Mouse (Mus musculus): Measurements from ENCODE around the gene Per2. TPM values are rescaled to one million over a fixed set of nuclear protein-coding genes. Genes with fewer than 3 reads are reported as not detected.

The Per2 gene
- polyA plus RNA-seq, 1 experiment from 2014 or later = 2.4 TPM

- Histone ChIP-seq H3K4me3 (no peak overlapping the region), H3K4me1 (peaks cover 9% of the 10 kb centered on the region), H3K27ac (no peak overlapping the region), H3K36me3 (peaks cover 4% of the 10 kb centered on the region; the same call in 1 of the 2 replicates), H3K9me3 (replicated peaks) (no peaks in the 10 kb centered on the region), H3K27me3 (ENCODE audit: low read depth, poor library complexity, severe bottlenecking) (no peaks in the 10 kb centered on the region)
- no peak for DNase-seq (ENCODE audit: low spot score)
- 93% methylated on average over 3 of the region's 3 CpGs for WGBS
Measured at GRCm38 (mm10) chr1:91441855-91442254, 17.3 kb downstream of the Per2 start.

- Histone ChIP-seq H3K4me1 (peaks cover 13% of the 10 kb centered on the region), H3K27ac (no peak overlapping the region), H3K27me3 (ENCODE audit: low read depth, poor library complexity, severe bottlenecking) (no peaks in the 10 kb centered on the region), H3K9me3 (replicated peaks) (no peaks in the 10 kb centered on the region), H3K36me3 (no peaks in the 10 kb centered on the region), H3K4me3 (no peak overlapping the region)
- DNase-seq (ENCODE audit: low spot score) = no peak
- 87% methylated on average over 8 of the region's 8 CpGs for WGBS
Measured at GRCm38 (mm10) chr1:91439776-91440175, 19.3 kb downstream of the Per2 start.

- H3K4me1 ChIP-seq = peaks cover 4% of the 10 kb centered on the region
- H3K27me3 ChIP-seq (ENCODE audit: low read depth, poor library complexity, severe bottlenecking) = no peaks in the 10 kb centered on the region
- no peak overlapping the region for H3K27ac ChIP-seq
- no peak overlapping the region for H3K4me3 ChIP-seq
- H3K36me3 ChIP-seq = no peaks in the 10 kb centered on the region
- DNase-seq (ENCODE audit: low spot score) = no peak
- 89% methylated on average over 7 of the region's 7 CpGs for WGBS
- no peaks in the 10 kb centered on the region for H3K9me3 ChIP-seq (replicated peaks)
Measured at GRCm38 (mm10) chr1:91437573-91437972, 21.6 kb downstream of the Per2 start.

- Histone ChIP-seq H3K27ac (no peak overlapping the region; the same call in 1 of the 2 replicates), H3K4me3 (no peak overlapping the region), H3K27me3 (ENCODE audit: low read depth, poor library complexity, severe bottlenecking) (no peaks in the 10 kb centered on the region), H3K4me1 (peaks cover 4% of the 10 kb centered on the region), H3K36me3 (no peaks in the 10 kb centered on the region), H3K9me3 (replicated peaks) (no peaks in the 10 kb centered on the region)
- DNase-seq (ENCODE audit: low spot score) = no peak
- WGBS = 86% methylated on average over 3 of the region's 3 CpGs
Measured at GRCm38 (mm10) chr1:91437083-91437400, 22.1 kb downstream of the Per2 start.

- no peaks in the 10 kb centered on the region for H3K27me3 ChIP-seq (ENCODE audit: low read depth, poor library complexity, severe bottlenecking)
- 86% methylated on average over 6 of the region's 6 CpGs for WGBS
- no peak for DNase-seq (ENCODE audit: low spot score)
Measured at GRCm38 (mm10) chr1:91436380-91437082, 22.6 kb downstream of the Per2 start.

GRCm38 (mm10) chr1:91435606-91436130, 23.5 kb downstream of the Per2 start:
- H3K27ac ChIP-seq = no peak overlapping the region

More at GRCm38 (mm10) chr1:91436380-91437082, 22.6 kb downstream of the Per2 start:
- H3K4me1 ChIP-seq = peaks cover 4% of the 10 kb centered on the region
- no peaks in the 10 kb centered on the region for H3K9me3 ChIP-seq (replicated peaks)
- H3K36me3 ChIP-seq = no peaks in the 10 kb centered on the region
- H3K4me3 ChIP-seq = no peak overlapping the region
- H3K27ac ChIP-seq = no peak overlapping the region; the same call in 1 of the 2 replicates

GRCm38 (mm10) chr1:91434905-91435304, 24.2 kb downstream of the Per2 start:
- no peak for DNase-seq (ENCODE audit: low spot score)
- Histone ChIP-seq H3K4me1 (peaks cover 4% of the 10 kb centered on the region), H3K9me3 (replicated peaks) (no peaks in the 10 kb centered on the region), H3K27ac (no peak overlapping the region), H3K36me3 (no peaks in the 10 kb centered on the region), H3K27me3 (ENCODE audit: low read depth, poor library complexity, severe bottlenecking) (no peaks in the 10 kb centered on the region), H3K4me3 (no peak overlapping the region)
- 97% methylated on average over 8 of the region's 8 CpGs for WGBS

More at GRCm38 (mm10) chr1:91435606-91436130, 23.5 kb downstream of the Per2 start:
- no peak for DNase-seq (ENCODE audit: low spot score)
- H3K9me3 ChIP-seq (replicated peaks) = no peaks in the 10 kb centered on the region
- H3K4me3 ChIP-seq = no peak overlapping the region
- no peaks in the 10 kb centered on the region for H3K36me3 ChIP-seq
- peaks cover 4% of the 10 kb centered on the region for H3K4me1 ChIP-seq
- 88% methylated on average over 13 of the region's 13 CpGs for WGBS
- no peaks in the 10 kb centered on the region for H3K27me3 ChIP-seq (ENCODE audit: low read depth, poor library complexity, severe bottlenecking)

GRCm38 (mm10) chr1:91430761-91431160, 28.4 kb downstream of the Per2 start:
- H3K27ac ChIP-seq = no peak overlapping the region
- no peaks in the 10 kb centered on the region for H3K27me3 ChIP-seq (ENCODE audit: low read depth, poor library complexity, severe bottlenecking)
- H3K4me3 ChIP-seq = no peak overlapping the region
- no peak for DNase-seq (ENCODE audit: low spot score)
- H3K9me3 ChIP-seq (replicated peaks) = no peaks in the 10 kb centered on the region
- no peaks in the 10 kb centered on the region; the same call in 1 of the 2 replicates for H3K4me1 ChIP-seq
- WGBS = 81% methylated on average over 7 of the region's 7 CpGs
- no peaks in the 10 kb centered on the region for H3K36me3 ChIP-seq

GRCm38 (mm10) chr1:91429212-91429611, 29.9 kb downstream of the Per2 start:
- Histone ChIP-seq H3K27me3 (ENCODE audit: low read depth, poor library complexity, severe bottlenecking) (no peaks in the 10 kb centered on the region), H3K4me1 (no peaks in the 10 kb centered on the region), H3K9me3 (replicated peaks) (no peaks in the 10 kb centered on the region), H3K4me3 (no peak overlapping the region), H3K36me3 (no peaks in the 10 kb centered on the region), H3K27ac (no peak overlapping the region)
- no peak for DNase-seq (ENCODE audit: low spot score)
- 93% methylated on average over 10 of the region's 10 CpGs for WGBS

GRCm38 (mm10) chr1:91428614-91429013, 30.5 kb downstream of the Per2 start:
- no peak overlapping the region for H3K27ac ChIP-seq
- no peak overlapping the region for H3K4me3 ChIP-seq
- WGBS = 43% methylated on average over 4 of the region's 4 CpGs
- H3K36me3 ChIP-seq = no peaks in the 10 kb centered on the region
- H3K4me1 ChIP-seq = no peaks in the 10 kb centered on the region; the same call in 1 of the 2 replicates
- peak; percentile 83 for DNase-seq (ENCODE audit: low spot score)
- no peaks in the 10 kb centered on the region for H3K9me3 ChIP-seq (replicated peaks)
- no peaks in the 10 kb centered on the region for H3K27me3 ChIP-seq (ENCODE audit: low read depth, poor library complexity, severe bottlenecking)

- WGBS = 84% methylated on average over 9 of the region's 9 CpGs
- no peak for DNase-seq (ENCODE audit: low spot score)
Measured at GRCm38 (mm10) chr1:91426397-91426796, 32.7 kb downstream of the Per2 start.

GRCm38 (mm10) chr1:91420601-91421065, 38.5 kb downstream of the Per2 start:
- H3K9me3 ChIP-seq (replicated peaks) = no peaks in the 10 kb centered on the region
- 91% methylated on average over 8 of the region's 8 CpGs for WGBS
- no peaks in the 10 kb centered on the region for H3K27me3 ChIP-seq (ENCODE audit: low read depth, poor library complexity, severe bottlenecking)
- no peaks in the 10 kb centered on the region; the same call in 1 of the 2 replicates for H3K4me1 ChIP-seq
- H3K36me3 ChIP-seq = no peaks in the 10 kb centered on the region
- DNase-seq (ENCODE audit: low spot score) = no peak
- no peak overlapping the region for H3K27ac ChIP-seq
- no peak overlapping the region for H3K4me3 ChIP-seq

More at GRCm38 (mm10) chr1:91426397-91426796, 32.7 kb downstream of the Per2 start:
- H3K36me3 ChIP-seq = no peaks in the 10 kb centered on the region
- H3K27ac ChIP-seq = no peak overlapping the region
- no peaks in the 10 kb centered on the region for H3K27me3 ChIP-seq (ENCODE audit: low read depth, poor library complexity, severe bottlenecking)
- H3K9me3 ChIP-seq (replicated peaks) = no peaks in the 10 kb centered on the region
- H3K4me1 ChIP-seq = no peaks in the 10 kb centered on the region; the same call in 1 of the 2 replicates
- no peak overlapping the region for H3K4me3 ChIP-seq

GRCm38 (mm10) chr1:91419862-91420600, 39.1 kb downstream of the Per2 start:
- no peak overlapping the region for H3K4me3 ChIP-seq
- peaks cover 6% of the 10 kb centered on the region for H3K4me1 ChIP-seq
- H3K27ac ChIP-seq = no peak overlapping the region
- WGBS = 73% methylated on average over 10 of the region's 10 CpGs
- no peaks in the 10 kb centered on the region for H3K9me3 ChIP-seq (replicated peaks)
- DNase-seq (ENCODE audit: low spot score) = no peak
- H3K36me3 ChIP-seq = no peaks in the 10 kb centered on the region
- H3K27me3 ChIP-seq (ENCODE audit: low read depth, poor library complexity, severe bottlenecking) = no peaks in the 10 kb centered on the region

Data from limb, embryonic 10.5 days (tissue).